Mouse (Mus musculus): ENCODE measurements at regions not wholly inside any gene's neighbourhood (a gene's known extent, or its start where the extent isn't known, plus 50 kb on each side); places are given as distances from the start of the nearest gene placed in this dataset.

GRCm38 (mm10) chr14:106439282-106439681, 333.3 kb downstream of the Trim52 start:
- Histone ChIP-seq H3K4me1 (ENCODE audit: control insufficient read depth, insufficient read depth, low read length) (no peaks in the 10 kb centered on the region), H3K4me3 (ENCODE audit: insufficient read depth, low read length) (no peak overlapping the region), H3K27ac (ENCODE audit: insufficient read depth, low read length) (no peak overlapping the region)
- TF ChIP-seq POLR2A (IDR thresholded peaks at IDR 0.05; ENCODE audit: low read depth, low read length) = no peak
- TF ChIP-seq CTCF (IDR thresholded peaks at IDR 0.05; ENCODE audit: borderline replicate concordance, insufficient read depth, low read length) = 0 out of 2 replicates have a peak, but pooled peaks have one; percentile 54

GRCm38 (mm10) chr14:106489074-106489473, 383.1 kb downstream of the Trim52 start:
- TF ChIP-seq POLR2A (IDR thresholded peaks at IDR 0.05; ENCODE audit: low read depth, low read length) (no peak), CTCF (IDR thresholded peaks at IDR 0.05; ENCODE audit: borderline replicate concordance, insufficient read depth, low read length) (no peak)
- Histone ChIP-seq H3K4me3 (ENCODE audit: insufficient read depth, low read length) (no peak overlapping the region), H3K27ac (ENCODE audit: insufficient read depth, low read length) (no peak overlapping the region), H3K4me1 (ENCODE audit: control insufficient read depth, insufficient read depth, low read length) (no peaks in the 10 kb centered on the region)

- no peak overlapping the region for H3K4me3 ChIP-seq (ENCODE audit: insufficient read depth, low read length)
- H3K4me1 ChIP-seq (ENCODE audit: control insufficient read depth, insufficient read depth, low read length) = no peaks in the 10 kb centered on the region
- TF ChIP-seq POLR2A (IDR thresholded peaks at IDR 0.05; ENCODE audit: low read depth, low read length) = no peak
- no peak for TF ChIP-seq CTCF (IDR thresholded peaks at IDR 0.05; ENCODE audit: borderline replicate concordance, insufficient read depth, low read length)
- H3K27ac ChIP-seq (ENCODE audit: insufficient read depth, low read length) = no peak overlapping the region
Measured at GRCm38 (mm10) chr14:106491389-106491788, 385.4 kb downstream of the Trim52 start.

GRCm38 (mm10) chr14:106500344-106501135, 394.5 kb downstream of the Trim52 start:
- no peak overlapping the region for H3K4me3 ChIP-seq (ENCODE audit: insufficient read depth, low read length)
- TF ChIP-seq POLR2A (IDR thresholded peaks at IDR 0.05; ENCODE audit: low read depth, low read length) = no peak
- TF ChIP-seq CTCF (IDR thresholded peaks at IDR 0.05; ENCODE audit: borderline replicate concordance, insufficient read depth, low read length) = no peak

GRCm38 (mm10) chr14:106506921-106507320, 400.9 kb downstream of the Trim52 start:
- no peak for TF ChIP-seq POLR2A (IDR thresholded peaks at IDR 0.05; ENCODE audit: low read depth, low read length)
- no peak for TF ChIP-seq CTCF (IDR thresholded peaks at IDR 0.05; ENCODE audit: borderline replicate concordance, insufficient read depth, low read length)
- Histone ChIP-seq H3K4me1 (ENCODE audit: control insufficient read depth, insufficient read depth, low read length) (no peaks in the 10 kb centered on the region), H3K4me3 (ENCODE audit: insufficient read depth, low read length) (no peak overlapping the region), H3K27ac (ENCODE audit: insufficient read depth, low read length) (no peak overlapping the region)

More at GRCm38 (mm10) chr14:106500344-106501135, 394.5 kb downstream of the Trim52 start:
- Histone ChIP-seq H3K4me1 (ENCODE audit: control insufficient read depth, insufficient read depth, low read length) (no peaks in the 10 kb centered on the region), H3K27ac (ENCODE audit: insufficient read depth, low read length) (no peak overlapping the region)

GRCm38 (mm10) chr14:106518552-106519358, 412.8 kb downstream of the Trim52 start:
- TF ChIP-seq POLR2A (IDR thresholded peaks at IDR 0.05; ENCODE audit: low read depth, low read length) (no peak), CTCF (IDR thresholded peaks at IDR 0.05; ENCODE audit: borderline replicate concordance, insufficient read depth, low read length) (no peak)
- H3K4me1 ChIP-seq (ENCODE audit: control insufficient read depth, insufficient read depth, low read length) = no peaks in the 10 kb centered on the region; the same call in 1 of the 2 replicates
- no peak overlapping the region for H3K27ac ChIP-seq (ENCODE audit: insufficient read depth, low read length)
- no peak overlapping the region for H3K4me3 ChIP-seq (ENCODE audit: insufficient read depth, low read length)

GRCm38 (mm10) chr14:106520808-106521207, 414.8 kb downstream of the Trim52 start:
- no peak for TF ChIP-seq POLR2A (IDR thresholded peaks at IDR 0.05; ENCODE audit: low read depth, low read length)
- TF ChIP-seq CTCF (IDR thresholded peaks at IDR 0.05; ENCODE audit: borderline replicate concordance, insufficient read depth, low read length) = no peak
- H3K4me3 ChIP-seq (ENCODE audit: insufficient read depth, low read length) = no peak overlapping the region
- H3K4me1 ChIP-seq (ENCODE audit: control insufficient read depth, insufficient read depth, low read length) = no peaks in the 10 kb centered on the region; the same call in 1 of the 2 replicates
- H3K27ac ChIP-seq (ENCODE audit: insufficient read depth, low read length) = no peak overlapping the region

- no peaks in the 10 kb centered on the region for H3K4me1 ChIP-seq (ENCODE audit: control insufficient read depth, insufficient read depth, low read length)
- no peak overlapping the region for H3K27ac ChIP-seq (ENCODE audit: insufficient read depth, low read length)
- TF ChIP-seq POLR2A (IDR thresholded peaks at IDR 0.05; ENCODE audit: low read depth, low read length) = no peak
- TF ChIP-seq CTCF (IDR thresholded peaks at IDR 0.05; ENCODE audit: borderline replicate concordance, insufficient read depth, low read length) = no peak
- H3K4me3 ChIP-seq (ENCODE audit: insufficient read depth, low read length) = no peak overlapping the region
Measured at GRCm38 (mm10) chr14:106550150-106550549, 444.2 kb downstream of the Trim52 start.

- no peak overlapping the region for H3K4me3 ChIP-seq (ENCODE audit: insufficient read depth, low read length)
- no peaks in the 10 kb centered on the region for H3K4me1 ChIP-seq (ENCODE audit: control insufficient read depth, insufficient read depth, low read length)
- TF ChIP-seq CTCF (IDR thresholded peaks at IDR 0.05; ENCODE audit: borderline replicate concordance, insufficient read depth, low read length) = no peak
- TF ChIP-seq POLR2A (IDR thresholded peaks at IDR 0.05; ENCODE audit: low read depth, low read length) = no peak
- no peak overlapping the region for H3K27ac ChIP-seq (ENCODE audit: insufficient read depth, low read length)
Measured at GRCm38 (mm10) chr14:106579281-106579680, 473.3 kb downstream of the Trim52 start.

- TF ChIP-seq POLR2A (IDR thresholded peaks at IDR 0.05; ENCODE audit: low read depth, low read length) (no peak), CTCF (IDR thresholded peaks at IDR 0.05; ENCODE audit: borderline replicate concordance, insufficient read depth, low read length) (no peak)
- Histone ChIP-seq H3K4me1 (ENCODE audit: control insufficient read depth, insufficient read depth, low read length) (no peaks in the 10 kb centered on the region), H3K4me3 (ENCODE audit: insufficient read depth, low read length) (no peak overlapping the region), H3K27ac (ENCODE audit: insufficient read depth, low read length) (no peak overlapping the region)
Measured at GRCm38 (mm10) chr14:106581886-106582285, 475.9 kb downstream of the Trim52 start.
